Mouse (Mus musculus): ENCODE data around the gene Orai2.
"Not testable (repeated sequence)": the region's sequence is repeated elsewhere in the genome, so short reads cannot be mapped to it uniquely, and the experiment has no call there.

GRCm38 (mm10) chr5:136113546-136113945, 57.0 kb downstream of the Orai2 start:
- not testable (repeated sequence) for TF ChIP-seq CTCF (IDR thresholded peaks at IDR 0.05; ENCODE audit: low read depth, low read length); POLR2A (IDR thresholded peaks at IDR 0.05; ENCODE audit: extremely low read depth, insufficient read depth, low read length)
